Mouse (Mus musculus) cerebellum, adult 11-12 months (tissue): ENCODE measurements around the gene Csmd2.
"Not testable (repeated sequence)": the region's sequence is repeated elsewhere in the genome, so short reads cannot be mapped to it uniquely, and the experiment has no call there.

ENCODE experiments used
- DNase-seq: peaks from one replicate; pipeline ENCODE4 v3.0.0; 2022

Csmd2 gene

DNA sequence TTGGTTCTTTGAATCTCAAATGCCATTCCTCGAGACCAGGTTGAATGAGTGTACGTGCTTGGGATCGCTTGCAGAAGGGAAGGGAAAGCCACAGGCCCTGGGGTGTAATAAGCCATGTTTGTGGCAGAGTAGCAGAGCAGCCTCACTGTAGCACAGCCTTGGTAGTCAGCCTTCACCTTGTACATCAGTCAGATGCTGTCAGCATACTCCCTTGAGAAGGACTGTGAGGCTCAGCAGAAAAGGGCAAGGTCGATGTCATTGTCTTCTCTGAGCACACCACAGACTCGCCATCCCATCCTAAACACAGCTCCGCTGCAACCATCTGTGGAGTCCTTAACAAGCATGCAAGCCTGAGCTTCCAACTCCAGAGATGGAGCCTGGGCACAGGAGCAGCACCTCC lies 533.6 kb downstream of the Csmd2 start:
- DNase-seq: no peak

DNA sequence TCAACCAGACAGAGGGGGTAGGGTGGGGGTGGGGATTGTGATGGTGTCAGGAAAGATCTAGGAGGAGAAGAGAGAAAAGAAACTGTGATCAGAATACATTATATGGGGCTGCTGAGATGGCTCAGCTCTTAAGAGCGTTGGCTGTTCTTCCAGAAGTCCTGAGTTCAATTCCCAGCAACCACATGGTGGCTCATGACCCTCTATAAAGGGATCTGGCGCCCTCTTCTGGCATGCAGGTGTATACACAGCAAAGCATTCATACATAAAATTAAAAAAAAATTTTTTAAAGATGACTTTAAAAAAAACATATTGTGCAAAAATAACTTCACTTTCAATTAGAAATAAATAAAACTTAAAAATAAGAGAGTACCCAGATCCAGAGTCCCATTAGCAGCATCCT lies 555.7 kb downstream of the Csmd2 start:
- no peak for DNase-seq

DNA sequence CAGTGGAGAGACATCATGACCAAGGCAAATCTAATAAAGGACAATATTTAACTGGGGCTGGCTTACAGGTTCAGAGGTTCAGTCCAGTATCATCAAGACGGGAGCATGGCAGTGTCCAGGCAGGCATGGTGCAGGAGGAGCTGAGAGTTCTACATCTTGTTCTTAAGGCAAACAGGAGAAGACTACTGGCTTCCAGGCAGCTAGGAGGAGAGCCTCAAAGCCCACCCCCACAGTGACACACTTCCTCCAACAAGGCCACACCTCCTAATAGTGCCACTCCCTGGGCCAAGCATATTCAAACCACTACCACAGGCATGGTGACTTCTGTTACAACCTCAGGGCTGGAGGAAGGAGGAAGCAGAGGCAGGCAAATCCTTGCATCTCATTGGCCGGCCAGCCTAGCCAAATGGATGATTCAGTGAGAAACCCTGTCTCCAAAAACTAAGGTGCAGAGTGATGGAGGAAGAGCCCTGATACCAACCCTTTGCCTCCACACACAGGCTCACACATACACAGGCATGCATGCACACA lies 556.4 kb downstream of the Csmd2 start:
- DNase-seq: not testable (repeated sequence)

DNA sequence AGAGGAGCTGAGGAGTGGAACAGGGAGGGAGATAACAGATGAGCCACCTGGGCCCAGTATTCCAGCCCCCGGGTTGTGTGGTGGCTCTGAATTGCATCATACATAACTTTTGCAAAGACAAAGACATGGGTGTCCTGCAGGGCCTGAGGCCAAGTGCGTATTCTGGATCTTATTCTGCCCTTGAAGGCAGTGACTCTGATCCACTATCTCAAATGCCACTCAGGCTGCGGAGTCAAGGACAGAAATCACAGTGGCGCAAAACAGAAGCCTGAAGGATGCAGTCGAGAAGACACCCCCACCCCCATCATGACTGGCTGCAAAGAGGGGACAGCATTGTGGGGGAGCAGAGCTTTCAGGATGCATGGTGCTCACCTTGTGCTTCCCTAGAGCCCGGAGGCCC lies 563.1 kb downstream of the Csmd2 start:
- no peak for DNase-seq

DNA sequence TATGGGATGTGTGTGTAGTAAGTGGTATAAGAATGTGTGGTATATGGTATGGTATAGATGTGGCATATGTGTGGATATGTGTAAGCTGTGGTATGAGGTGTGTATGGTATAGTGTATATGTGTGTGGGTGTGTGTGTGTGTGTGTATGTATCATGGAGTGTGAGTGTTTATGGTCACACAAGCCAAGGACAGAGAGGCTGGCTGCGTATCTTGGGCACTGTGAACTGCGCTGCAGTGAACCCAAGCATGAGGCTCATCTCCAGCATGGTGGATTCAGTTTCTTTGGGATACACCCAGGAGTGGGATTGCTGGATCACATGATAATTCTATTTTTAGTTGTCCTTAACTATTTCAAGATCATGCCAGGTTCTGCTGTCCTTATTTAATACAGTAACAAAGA lies 566.5 kb downstream of the Csmd2 start:
- DNase-seq: no peak

GRCm38 (mm10) chr4:128560327-128560726 lies 572.7 kb downstream of the Csmd2 start:
- no peak for DNase-seq

- no peak for DNase-seq
Measured at GRCm38 (mm10) chr4:128575811-128576210, 588.2 kb downstream of the Csmd2 start.

DNA sequence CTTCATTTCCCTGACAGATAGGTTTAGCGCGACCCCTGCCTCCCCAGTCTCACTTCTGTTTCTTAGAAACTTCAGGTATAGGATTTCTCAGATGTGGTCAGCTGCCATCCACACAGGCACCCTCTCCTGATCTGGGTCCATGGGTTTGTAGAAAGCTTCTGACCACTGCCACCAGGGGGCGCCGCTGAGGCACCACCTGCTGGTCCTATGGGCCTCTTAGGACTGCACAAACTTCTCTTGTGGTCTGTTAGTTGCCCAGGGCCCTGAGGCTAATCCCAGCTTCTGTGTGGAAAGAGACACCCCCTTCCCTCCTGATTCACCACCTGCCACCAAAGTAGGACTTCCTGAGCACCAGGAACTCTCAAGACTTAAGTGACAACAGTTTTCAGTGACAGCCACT lies 591.5 kb downstream of the Csmd2 start:
- no peak for DNase-seq

DNA sequence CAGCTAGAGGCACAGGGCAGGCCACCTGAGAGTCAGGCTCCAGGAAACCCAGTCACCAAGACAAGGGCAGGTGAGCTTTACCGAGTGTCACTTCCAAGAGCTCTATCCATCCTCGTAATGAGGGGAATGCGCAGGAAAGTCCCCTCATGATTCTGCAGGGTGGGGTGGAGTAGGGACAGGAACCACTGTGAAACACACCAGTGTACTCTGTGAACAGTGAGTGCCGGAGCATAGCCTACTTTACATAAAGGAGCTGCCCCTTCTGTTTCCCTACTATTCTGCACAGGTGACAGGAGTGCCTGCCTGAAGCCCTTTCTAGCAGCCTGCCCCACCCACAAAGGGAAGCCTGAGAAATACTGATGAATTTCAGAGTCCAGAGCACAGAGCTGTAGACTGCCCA lies 605.6 kb downstream of the Csmd2 start:
- DNase-seq: no peak

DNA sequence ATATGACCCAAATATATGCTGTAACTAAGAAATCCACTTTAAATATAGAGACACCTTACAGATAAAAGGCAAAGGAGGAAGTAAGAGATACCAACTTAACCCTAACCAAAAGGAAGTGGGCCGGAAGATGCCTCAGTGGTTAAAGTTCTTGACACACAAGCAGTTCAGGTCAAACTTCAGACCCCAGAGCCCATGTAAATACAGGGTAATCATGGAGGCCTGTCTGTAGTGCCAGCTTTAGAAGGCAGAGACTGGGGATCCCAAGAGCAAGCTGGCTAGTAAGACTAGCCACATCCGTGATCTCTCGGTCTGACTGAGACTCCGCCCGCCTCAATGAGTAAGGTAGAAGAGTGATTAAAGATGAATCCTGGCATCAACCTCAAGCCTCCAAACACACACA lies 606.4 kb downstream of the Csmd2 start:
- DNase-seq: no peak

GRCm38 (mm10) chr4:128597801-128598560 lies 610.3 kb downstream of the Csmd2 start:
- no peak for DNase-seq

- DNase-seq: peak; percentile 12
Measured at GRCm38 (mm10) chr4:128606586-128606985, 618.9 kb downstream of the Csmd2 start.

GRCm38 (mm10) chr4:128607661-128608060 lies 620.0 kb downstream of the Csmd2 start:
- peak; percentile 38 for DNase-seq

DNA sequence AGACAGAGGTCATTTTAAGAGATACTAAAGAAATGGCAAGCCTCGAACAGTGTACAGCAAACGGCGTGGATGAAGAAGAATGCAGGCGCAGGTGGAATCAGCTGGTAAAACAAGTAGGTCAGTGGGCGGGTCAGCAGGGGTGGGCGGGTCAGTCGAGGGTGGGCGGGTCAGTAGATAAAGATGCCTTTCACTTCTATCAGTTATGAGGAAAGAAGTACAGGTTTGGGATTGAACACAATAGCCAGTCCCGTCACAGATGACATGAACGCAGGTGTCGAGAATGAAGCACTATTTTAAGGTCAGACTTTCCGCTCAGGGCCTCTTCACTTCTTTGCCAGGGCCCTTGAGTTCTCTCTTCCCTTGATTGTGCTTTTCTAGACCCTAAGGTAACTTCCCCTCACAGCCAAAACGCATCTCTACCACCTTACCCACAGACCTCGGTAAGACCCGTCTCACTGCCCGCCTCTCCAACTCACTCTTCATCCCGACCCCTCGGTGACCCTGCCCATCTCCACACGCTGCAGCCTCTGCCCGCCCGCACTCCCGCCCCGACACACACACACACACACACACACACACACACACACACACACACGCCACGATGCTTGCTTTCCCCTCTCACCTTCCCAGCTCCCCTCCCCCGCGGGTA lies 621.7 kb downstream of the Csmd2 start:
- no peak for DNase-seq

- peak; percentile 98 for DNase-seq
Measured at GRCm38 (mm10) chr4:128609925-128610402, 622.3 kb downstream of the Csmd2 start, which contains the start of gene Zscan20. Gene Zscan20, minus strand, starts transcription at chr4:128610098.

DNA sequence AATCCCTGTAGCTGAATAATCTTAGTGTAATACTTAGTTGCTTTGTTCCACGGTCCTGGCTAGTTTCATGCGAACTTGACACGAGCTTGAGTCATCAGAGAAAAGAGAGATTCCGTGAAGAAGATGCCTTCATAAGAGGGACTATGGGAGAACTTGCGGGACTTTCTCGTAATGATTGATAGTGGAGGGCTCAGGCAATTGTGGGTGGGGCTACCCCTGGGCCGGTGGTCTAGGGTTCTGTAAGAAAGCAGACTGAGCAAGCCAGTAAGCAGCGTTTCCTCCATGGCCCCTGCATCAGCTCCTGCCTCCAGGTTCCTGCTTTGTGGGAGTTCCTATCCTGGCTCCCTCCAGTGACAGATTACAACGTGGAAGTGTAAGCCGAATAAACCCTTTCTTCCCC lies 623.0 kb downstream of the Csmd2 start:
- peak; percentile 49 for DNase-seq

DNA sequence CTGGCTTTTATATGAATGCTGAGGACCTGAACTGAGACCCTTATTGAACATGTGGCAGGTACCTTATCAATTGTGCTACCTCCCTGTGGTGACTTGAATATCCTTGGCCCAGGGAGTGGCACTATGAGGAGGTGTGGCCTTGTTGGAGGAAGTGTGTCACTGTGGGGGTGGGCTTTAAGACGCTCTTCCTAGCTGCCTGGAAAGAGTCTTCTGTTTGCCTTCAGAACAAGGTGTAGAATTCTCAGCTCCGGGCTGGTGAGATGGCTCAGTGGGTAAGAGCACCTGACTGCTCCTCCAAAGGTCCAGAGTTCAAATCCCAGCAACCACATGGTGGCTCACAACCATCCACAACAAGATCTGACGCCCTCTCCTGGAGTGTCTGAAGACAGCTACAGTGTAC lies 624.1 kb downstream of the Csmd2 start:
- DNase-seq: peak; percentile 32

GRCm38 (mm10) chr4:128613326-128613725 lies 625.7 kb downstream of the Csmd2 start:
- peak; percentile 29 for DNase-seq

DNA sequence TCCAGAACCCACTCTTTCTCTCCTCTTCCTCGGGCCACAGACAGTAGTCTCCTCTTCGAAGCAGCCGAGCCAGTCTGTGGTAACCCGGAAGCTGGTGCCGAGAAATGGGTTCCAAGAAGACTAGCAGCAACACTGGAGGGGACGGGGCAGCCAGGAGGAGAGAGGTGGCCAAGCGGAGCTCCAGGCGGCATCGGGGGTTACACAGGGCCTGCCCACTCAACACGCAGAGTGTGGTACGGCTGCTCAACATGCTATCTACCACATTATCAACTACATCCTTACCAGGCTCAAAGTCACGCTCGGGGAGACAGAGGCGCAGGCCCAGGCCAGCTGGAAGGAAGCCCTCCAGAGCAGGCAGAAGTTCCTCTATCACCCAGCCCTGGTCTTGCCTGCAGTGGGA lies 628.1 kb downstream of the Csmd2 start:
- DNase-seq: no peak
